Mouse (Mus musculus) lung, postnatal 0 days (tissue): Measurements from ENCODE around the gene Fbxw11.

Source experiments
- CTCF ChIP-seq: IDR thresholded peaks from 2 replicates; pipeline ENCODE4 v1.5.1; 2016; ENCODE audit warnings: antibody characterized with exemption, mild to moderate bottlenecking
- EP300 ChIP-seq: IDR thresholded peaks from 2 replicates; pipeline ENCODE4 v1.6.1; 2016; ENCODE audit warnings: antibody characterized with exemption, mild to moderate bottlenecking, control low read depth

DNA sequence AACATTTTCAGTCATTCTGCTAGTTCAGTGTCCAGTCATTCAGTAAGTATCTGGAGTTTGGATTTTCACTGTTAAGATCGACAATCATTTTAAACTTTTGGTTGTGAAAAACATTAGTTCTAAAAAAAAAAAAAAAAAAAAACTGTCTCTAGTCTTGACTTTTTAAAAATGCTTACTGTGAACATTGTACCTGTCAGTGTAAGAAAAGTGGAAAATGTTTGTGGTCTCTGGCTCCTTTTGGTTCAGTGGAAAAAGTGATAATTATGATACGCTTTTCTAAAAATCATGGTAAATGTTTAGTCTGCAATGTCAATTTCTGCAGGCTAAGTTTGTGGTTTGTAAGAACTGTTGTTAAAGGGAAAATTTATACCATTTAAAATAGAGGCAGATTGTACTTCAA is 72.4 kb downstream of the Fbxw11 start:
- TF ChIP-seq CTCF (no peak), EP300 (no peak)
